Mouse (Mus musculus) mesoderm, embryonic 11.5 days (tissue): ENCODE results near the gene 2410015M20Rik.
"Not testable (repeated sequence)": the region's sequence is repeated elsewhere in the genome, so short reads cannot be mapped to it uniquely, and the experiment has no call there.

Source experiments
- DNase-seq: peaks from one replicate; pipeline ENCODE4 v3.0.0-alpha.2; 2012; ENCODE audit warnings: low read depth, low spot score

The 2410015M20Rik gene

GRCm38 (mm10) chr17:56613236-56613844, 3.8 kb upstream of the 2410015M20Rik start, which contains the start of gene Rpl36:
TSS of gene Rpl36 (plus strand) at chr17:56613416.
- DNase-seq = peak; percentile 94

DNA sequence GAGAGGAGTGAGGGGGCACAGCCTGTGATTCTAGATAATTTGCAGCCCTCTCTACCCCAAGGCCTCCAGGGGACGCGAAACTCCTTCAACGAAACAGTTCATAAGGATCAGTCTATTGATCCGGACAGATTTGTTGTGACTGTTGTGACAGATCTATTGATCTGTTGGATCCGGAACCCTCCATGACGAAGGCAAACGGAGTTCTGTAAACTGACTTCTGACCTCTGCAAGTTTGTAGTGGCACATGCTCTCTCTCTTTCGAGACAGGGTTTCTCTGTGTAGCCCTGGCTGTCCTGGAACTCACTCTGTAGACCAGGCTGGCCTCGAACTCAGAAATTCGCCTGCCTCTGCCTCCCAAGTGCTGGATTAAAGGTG, 3.0 kb upstream of the 2410015M20Rik start:
- not testable (repeated sequence) for DNase-seq

GRCm38 (mm10) chr17:56611861-56612564, 2.4 kb upstream of the 2410015M20Rik start:
- DNase-seq = peak; percentile 57

GRCm38 (mm10) chr17:56611323-56611722, 1.8 kb upstream of the 2410015M20Rik start:
- DNase-seq = no peak

DNA sequence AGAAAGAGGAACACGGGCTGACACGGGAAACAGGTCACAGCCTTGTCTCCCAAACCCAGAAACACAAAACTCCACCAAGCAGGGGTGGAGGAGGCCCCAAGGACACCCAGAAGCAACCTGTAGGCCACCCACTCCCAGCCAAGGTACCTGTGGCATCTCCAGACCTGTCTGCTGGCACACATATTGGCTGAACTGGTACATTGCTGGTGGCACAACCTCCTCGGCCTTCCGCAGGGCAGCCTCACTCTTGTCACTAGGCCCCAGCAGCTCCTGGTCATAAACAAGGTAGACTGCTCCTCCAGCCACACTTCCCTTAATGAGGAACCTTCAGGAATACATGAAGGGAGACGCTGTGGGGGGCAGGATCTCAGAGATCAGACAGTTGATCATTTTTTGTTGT, 872 bp downstream of the 2410015M20Rik start:
- no peak for DNase-seq

- no peak for DNase-seq
These were observed 2.0 kb downstream of the 2410015M20Rik start for GRCm38 (mm10) chr17:56607521-56608062.

- DNase-seq = no peak
These were observed 4.1 kb downstream of the 2410015M20Rik start for GRCm38 (mm10) chr17:56605431-56605830.

DNA sequence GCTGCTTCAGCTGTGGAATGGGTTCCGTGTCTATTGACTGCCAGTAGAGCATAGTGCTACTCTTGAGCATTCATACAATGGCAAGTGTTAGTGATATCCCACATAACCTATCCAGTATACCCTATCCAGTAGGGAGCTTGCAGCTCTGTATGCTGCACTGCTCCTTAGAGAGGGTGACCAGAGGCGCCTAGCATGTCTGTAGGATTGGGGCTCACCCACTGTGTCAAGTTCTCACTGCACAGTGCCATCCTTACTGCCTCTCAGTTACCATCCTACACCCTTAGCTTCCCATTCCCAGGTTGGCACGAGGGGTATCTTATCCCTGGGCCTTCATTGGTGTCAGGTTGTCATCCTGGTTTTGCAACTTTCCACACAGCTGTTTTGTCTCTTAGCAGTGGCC, 5.1 kb downstream of the 2410015M20Rik start:
- no peak for DNase-seq

- DNase-seq = no peak
These were observed 5.5 kb downstream of the 2410015M20Rik start for GRCm38 (mm10) chr17:56604070-56604380.

DNA sequence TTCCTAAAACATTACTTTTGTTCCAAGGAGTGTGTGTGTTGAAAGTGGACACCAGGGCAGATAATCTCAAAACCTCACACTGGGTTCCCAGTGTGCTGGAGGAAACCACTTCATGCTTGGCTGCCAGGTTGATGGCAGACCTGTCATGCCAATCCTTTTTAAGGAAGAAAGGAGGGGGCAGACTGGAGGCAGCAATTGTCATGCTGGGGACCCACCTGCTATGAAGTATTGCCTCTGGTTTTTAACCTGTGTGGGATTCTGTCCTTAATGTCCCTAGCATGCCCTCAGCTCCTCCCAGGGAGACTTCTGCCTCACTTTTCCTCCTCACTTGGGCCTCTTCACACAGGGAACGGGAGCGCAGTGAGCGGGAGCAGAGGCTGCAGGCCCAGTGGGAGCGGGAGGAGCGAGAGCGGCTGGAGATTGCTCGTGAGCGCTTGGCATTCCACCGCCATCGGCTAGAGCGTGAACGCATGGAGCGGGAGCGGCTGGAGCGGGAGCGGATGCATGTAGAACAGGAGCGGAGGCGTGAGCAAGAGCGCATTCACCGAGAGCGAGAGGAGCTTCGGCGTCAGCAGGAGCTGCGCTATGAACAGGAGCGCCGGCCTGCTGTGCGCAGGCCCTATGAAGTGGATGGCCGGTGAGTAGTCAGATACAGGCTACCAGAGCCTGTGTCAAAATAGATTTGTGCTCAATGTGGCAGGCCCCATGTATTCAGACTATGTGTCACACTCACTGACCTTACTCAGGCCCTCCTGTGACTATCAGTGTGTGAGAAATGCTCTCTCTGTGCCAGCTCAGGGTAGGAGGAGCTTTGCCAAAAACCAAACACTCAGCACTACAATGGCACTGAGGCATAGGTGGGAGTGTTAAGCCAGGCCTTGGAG, 6.1 kb downstream of the 2410015M20Rik start:
- DNase-seq = no peak

GRCm38 (mm10) chr17:56593527-56594271, 15.9 kb downstream of the 2410015M20Rik start:
- DNase-seq = no peak

DNA sequence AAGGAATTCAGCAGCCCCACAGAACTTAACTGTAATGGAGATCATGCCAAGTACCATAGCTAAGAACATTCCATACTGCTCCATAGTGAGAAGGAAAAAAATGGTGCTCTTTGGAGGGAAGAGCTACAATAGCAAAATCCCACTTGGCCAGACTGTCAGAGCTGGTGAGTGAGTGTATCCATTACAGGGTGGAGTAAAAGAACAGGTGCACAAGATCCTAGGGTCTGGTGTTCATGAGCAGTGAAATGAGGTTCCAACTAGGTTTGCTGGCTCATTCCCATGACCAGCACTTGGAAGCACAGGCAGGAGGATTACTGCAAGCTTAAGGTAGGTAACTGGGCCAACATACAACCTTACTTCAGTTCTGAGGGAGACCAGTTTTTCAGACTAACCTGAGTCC, 17.0 kb downstream of the 2410015M20Rik start:
- no peak for DNase-seq

GRCm38 (mm10) chr17:56588921-56589320, 20.6 kb downstream of the 2410015M20Rik start:
- DNase-seq = no peak

GRCm38 (mm10) chr17:56587773-56588172, 21.8 kb downstream of the 2410015M20Rik start:
- DNase-seq = no peak

GRCm38 (mm10) chr17:56585171-56585821, 24.3 kb downstream of the 2410015M20Rik start:
- DNase-seq = peak; percentile 43

GRCm38 (mm10) chr17:56584257-56585130, 25.1 kb downstream of the 2410015M20Rik start, which contains the start of the genes Safb2 and Safb:
TSS of gene Safb2 (minus strand) at chr17:56584585.
TSS of gene Safb (plus strand) at chr17:56584825.
- DNase-seq = peak; percentile 100

GRCm38 (mm10) chr17:56583611-56584256, 25.8 kb downstream of the 2410015M20Rik start:
- DNase-seq = peak; percentile 28

GRCm38 (mm10) chr17:56583071-56583470, 26.5 kb downstream of the 2410015M20Rik start:
- DNase-seq = no peak

DNA sequence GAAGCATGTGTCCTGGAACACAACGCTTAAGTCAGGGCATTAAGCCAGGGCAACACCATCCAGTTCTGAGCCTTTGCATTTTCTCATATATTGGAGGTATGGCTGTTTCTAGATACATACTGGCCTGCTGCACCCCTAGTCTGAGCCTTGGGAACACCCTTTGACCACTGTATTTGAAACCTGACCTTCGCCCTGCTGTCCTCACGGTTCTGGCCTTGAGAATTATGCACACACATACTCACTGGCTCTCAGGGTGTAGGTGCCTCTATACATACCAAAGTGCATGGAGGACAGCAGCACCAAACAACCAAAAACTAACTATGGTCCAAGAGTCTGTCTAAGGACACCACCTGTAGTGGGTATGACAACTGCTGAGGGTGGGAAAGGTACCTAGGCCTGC, 36.6 kb downstream of the 2410015M20Rik start:
- no peak for DNase-seq
